Mouse (Mus musculus) spleen, adult 2 months (tissue): ENCODE measurements around the gene Tmem88.
A peak's percentile ranks its signal among the peaks of the same experiment; 100 is the strongest.

Source experiments
- CTCF ChIP-seq: fragments of 200-500 bp; IDR thresholded peaks from 2 replicates; pipeline ENCODE4 v1.5.1; 2011; ENCODE audit warnings: mild to moderate bottlenecking, inconsistent platforms; ENCODE audit not compliant: insufficient read depth, insufficient read length, insufficient replicate concordance; ENCODE audit errors: extremely low read depth
- POLR2A ChIP-seq: fragments of 200-500 bp; IDR thresholded peaks from 2 replicates; pipeline ENCODE4 v1.6.1; 2011; ENCODE audit warnings: low read depth, low read length, inconsistent platforms

- TF ChIP-seq CTCF (no peak), POLR2A (peak; percentile 24; the same call in 1 of the 2 replicates)
These were observed 2.2 kb downstream of the Tmem88 start for GRCm38 (mm10) chr11:69395634-69396373.
